Mouse (Mus musculus) retina, embryonic 14.5 days (tissue): ENCODE data around the gene 4933430I17Rik.
A peak's percentile ranks its signal among the peaks of the same experiment; 100 is the strongest.
"Not testable (repeated sequence)": the region's sequence is repeated elsewhere in the genome, so short reads cannot be mapped to it uniquely, and the experiment has no call there.

Experiments used
- DNase-seq: peaks from one replicate; pipeline ENCODE4 v3.0.0-alpha.2; 2015; ENCODE audit warnings: low spot score

4933430I17Rik gene

GRCm38 (mm10) chr4:62544801-62545200 lies 19.6 kb downstream of the 4933430I17Rik start:
- DNase-seq: no peak

- DNase-seq: no peak
Observed at GRCm38 (mm10) chr4:62551966-62552365, 26.8 kb downstream of the 4933430I17Rik start.

- no peak for DNase-seq
Observed at GRCm38 (mm10) chr4:62557436-62557835, 32.3 kb downstream of the 4933430I17Rik start.

- DNase-seq: no peak
Observed at GRCm38 (mm10) chr4:62559797-62560329, 34.7 kb downstream of the 4933430I17Rik start, which contains the start of gene Rgs3. Gene Rgs3 (plus strand): TSS chr4:62559847.

GRCm38 (mm10) chr4:62560963-62561629 lies 35.9 kb downstream of the 4933430I17Rik start:
- DNase-seq: peak; percentile 91

GRCm38 (mm10) chr4:62561630-62562001 lies 36.4 kb downstream of the 4933430I17Rik start:
- no peak for DNase-seq

- DNase-seq: no peak
Observed at GRCm38 (mm10) chr4:62562006-62562405, 36.8 kb downstream of the 4933430I17Rik start.

- DNase-seq: no peak
Observed at GRCm38 (mm10) chr4:62566530-62566929, 41.4 kb downstream of the 4933430I17Rik start.

GRCm38 (mm10) chr4:62567696-62568095 lies 42.5 kb downstream of the 4933430I17Rik start:
- no peak for DNase-seq

- DNase-seq: no peak
Observed at GRCm38 (mm10) chr4:62568359-62568758, 43.2 kb downstream of the 4933430I17Rik start.

- no peak for DNase-seq
Observed at GRCm38 (mm10) chr4:62569603-62570002, 44.4 kb downstream of the 4933430I17Rik start.

- DNase-seq: no peak
Observed at GRCm38 (mm10) chr4:62570029-62570428, 44.9 kb downstream of the 4933430I17Rik start.

- DNase-seq: peak; percentile 64
Observed at GRCm38 (mm10) chr4:62582365-62583264, 57.4 kb downstream of the 4933430I17Rik start.

GRCm38 (mm10) chr4:62583265-62584092 lies 58.3 kb downstream of the 4933430I17Rik start:
- peak; percentile 88 for DNase-seq

- no peak for DNase-seq
Observed at GRCm38 (mm10) chr4:62587067-62587466, 61.9 kb downstream of the 4933430I17Rik start.

GRCm38 (mm10) chr4:62590878-62591277 lies 65.7 kb downstream of the 4933430I17Rik start:
- no peak for DNase-seq

- DNase-seq: peak; percentile 44
Observed at GRCm38 (mm10) chr4:62591326-62591725, 66.2 kb downstream of the 4933430I17Rik start.

- not testable (repeated sequence) for DNase-seq
Observed at GRCm38 (mm10) chr4:62593546-62594240, 68.5 kb downstream of the 4933430I17Rik start.

GRCm38 (mm10) chr4:62594442-62594841 lies 69.3 kb downstream of the 4933430I17Rik start:
- no peak for DNase-seq

- no peak for DNase-seq
Observed at GRCm38 (mm10) chr4:62596051-62596450, 70.9 kb downstream of the 4933430I17Rik start.
